Mouse (Mus musculus): ENCODE measurements at regions not wholly inside any gene's neighbourhood (a gene's known extent, or its start where the extent isn't known, plus 50 kb on each side); places are given as distances from the start of the nearest gene placed in this dataset.

DNA sequence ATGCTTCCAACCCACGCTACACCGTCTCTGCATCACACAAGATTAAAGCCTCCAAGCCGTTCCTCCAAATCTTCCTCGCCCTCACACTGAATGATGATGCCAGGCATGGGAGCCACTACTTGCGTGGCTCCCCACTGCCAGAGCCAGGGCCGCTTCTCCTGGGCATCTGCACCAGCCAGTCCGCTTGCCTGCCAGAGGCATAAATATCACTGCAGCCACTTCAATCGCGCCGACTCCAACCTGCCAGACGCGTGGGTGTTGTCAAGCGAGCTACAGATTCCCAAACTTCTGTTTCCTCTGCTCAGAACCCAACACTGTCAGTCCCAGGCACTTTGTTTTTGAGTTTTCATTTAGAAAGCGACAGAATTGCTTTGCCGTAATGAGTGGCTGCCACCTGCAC is 99.3 kb downstream of the Drd1 start:
- TF ChIP-seq CTCF (IDR thresholded peaks at IDR 0.05; ENCODE audit: control insufficient read depth, insufficient read depth, insufficient read length): no peak
- no peak for TF ChIP-seq MAX (IDR thresholded peaks at IDR 0.05)
- no peak for TF ChIP-seq USF1 (IDR thresholded peaks at IDR 0.05; ENCODE audit: low read depth)
- TF ChIP-seq MYOD1 (IDR thresholded peaks at IDR 0.05; ENCODE audit: control insufficient read depth, insufficient read length, low read depth): no peak
- TF ChIP-seq CEBPB (IDR thresholded peaks at IDR 0.05; ENCODE audit: low read depth): no peak

All from C2C12 (cell line).